ENCODE assay signal across 18 mouse cellular contexts in the genomic region with DNA sequence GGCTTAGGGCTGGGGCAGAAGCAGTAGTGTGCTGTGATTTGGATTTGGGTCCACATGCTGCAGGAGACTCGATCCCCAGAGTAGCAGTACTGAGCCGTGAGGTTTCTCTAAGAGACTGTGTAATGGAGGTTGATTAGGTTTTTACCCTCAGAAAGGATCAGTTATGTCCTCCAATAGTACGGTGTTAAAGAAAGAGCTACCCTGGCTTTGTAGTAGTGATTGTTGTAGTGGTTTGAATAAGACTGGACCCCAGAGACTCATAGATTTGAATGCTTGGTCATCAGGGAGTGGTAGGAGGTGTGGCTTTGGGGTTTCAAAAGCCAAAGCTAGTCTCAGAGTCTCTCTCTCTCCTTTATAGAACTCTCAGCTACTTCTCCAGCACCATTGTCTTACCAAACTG.
DNase-seq lines count a peak whose midpoint lies in the region; ATAC-seq and TF ChIP-seq lines count a peak whose summit lies in the region.
"Had no signal": no experiment of that assay in that cellular context is flagged by ENCODE, and none has a peak within 500 bp of the region (broad histone marks: within the 10 kb centered on the region; RNA-seq: fewer than 3 reads in every experiment).

No protein-coding gene starts in this region.

- H3K4me1 ChIP-seq in hindbrain, embryonic 10.5 days (replicated peaks) = peaks cover 22% of the 10 kb centered on the region
- H3K4me1 ChIP-seq in hindbrain, embryonic 11.5 days (replicated peaks; ENCODE audit: control insufficient read depth, insufficient read depth, low read length) = no peaks in the 10 kb centered on the region; the same call in 1 of the 2 replicates
- peaks cover 84% of the 10 kb centered on the region for H3K4me1 ChIP-seq in E14TG2a.4 (replicated peaks; ENCODE audit: low read depth, low read length)
- peaks cover 18% of the 10 kb centered on the region for H3K4me1 ChIP-seq in hindbrain, embryonic 13.5 days (replicated peaks)
- peaks cover 10% of the 10 kb centered on the region for H3K4me1 ChIP-seq in midbrain, embryonic 15.5 days
- H3K4me1 ChIP-seq: lung, embryonic 15.5 days had no signal

- H3K9ac ChIP-seq in hindbrain, embryonic 11.5 days (ENCODE audit: low read depth, low read length) = no peak overlapping the region
- no peak overlapping the region for H3K9ac ChIP-seq in hindbrain, embryonic 13.5 days
- H3K9ac ChIP-seq in midbrain, embryonic 15.5 days = no peak overlapping the region
- H3K9ac ChIP-seq: heart, embryonic 13.5 days; liver, embryonic 14.5 days; lung, embryonic 15.5 days had no signal

- H3K36me3 ChIP-seq in hindbrain, embryonic 10.5 days = peaks cover 86% of the 10 kb centered on the region
- no peaks in the 10 kb centered on the region for H3K36me3 ChIP-seq in hindbrain, embryonic 11.5 days (ENCODE audit: control insufficient read depth, insufficient read depth, low read length)
- H3K36me3 ChIP-seq in E14TG2a.4 (ENCODE audit: insufficient read depth, low read length) = peaks cover 48% of the 10 kb centered on the region
- H3K36me3 ChIP-seq in hindbrain, embryonic 13.5 days = peaks cover 85% of the 10 kb centered on the region
- H3K36me3 ChIP-seq in midbrain, embryonic 15.5 days (replicated peaks) = peaks cover 33% of the 10 kb centered on the region

- H3K9me3 ChIP-seq in hindbrain, embryonic 10.5 days = no peaks in the 10 kb centered on the region
- H3K9me3 ChIP-seq in hindbrain, embryonic 11.5 days (ENCODE audit: control insufficient read depth, low read length) = no peaks in the 10 kb centered on the region
- H3K9me3 ChIP-seq in E14TG2a.4 (ENCODE audit: low read length) = peaks cover 15% of the 10 kb centered on the region
- no peaks in the 10 kb centered on the region for H3K9me3 ChIP-seq in hindbrain, embryonic 13.5 days
- no peaks in the 10 kb centered on the region for H3K9me3 ChIP-seq in midbrain, embryonic 15.5 days
- H3K9me3 ChIP-seq: heart, embryonic 13.5 days; lung, embryonic 15.5 days had no signal

- no peak for DNase-seq in hindbrain, embryonic 10.5 days (ENCODE audit: low spot score)
- DNase-seq in hindbrain, embryonic 11.5 days (ENCODE audit: low spot score) = no peak
- DNase-seq in spleen, postnatal 10 days (ENCODE audit: low spot score in 2 of 2) = no peak
- no peak for DNase-seq in frontal cortex, adult 2 months (ENCODE audit: extremely low spot score in 1 of 2, low spot score in 1 of 2)
- DNase-seq in T-cell, adult 2 months (ENCODE audit: low spot score) = no peak
- DNase-seq: adrenal gland, postnatal 14 days; cerebellum, postnatal 10 days; gastrocnemius, postnatal 14 days; heart, adult 18-20 months; heart, postnatal 36 days had no signal

- no peak for ATAC-seq in hindbrain, embryonic 11.5 days (ENCODE audit: low FRiP score)
- ATAC-seq in hindbrain, embryonic 13.5 days (ENCODE audit: low FRiP score) = 0 out of 2 replicates have a peak, but pooled peaks have one; percentile 8
- no peak for ATAC-seq in midbrain, embryonic 15.5 days (replicated peaks)
- ATAC-seq: intestine, embryonic 16.5 days had no signal

- no peaks in the 10 kb centered on the region for H3K27me3 ChIP-seq in hindbrain, embryonic 10.5 days (ENCODE audit: insufficient read depth, poor library complexity, severe bottlenecking)
- no peaks in the 10 kb centered on the region for H3K27me3 ChIP-seq in hindbrain, embryonic 11.5 days (ENCODE audit: control insufficient read depth, insufficient read depth, low read length)
- H3K27me3 ChIP-seq in E14TG2a.4 (ENCODE audit: insufficient read depth, low read length) = no peaks in the 10 kb centered on the region
- no peaks in the 10 kb centered on the region for H3K27me3 ChIP-seq in hindbrain, embryonic 13.5 days
- H3K27me3 ChIP-seq in midbrain, embryonic 15.5 days (replicated peaks) = no peaks in the 10 kb centered on the region
- H3K27me3 ChIP-seq: heart, embryonic 13.5 days; lung, embryonic 15.5 days had no signal

- peak overlapping the region; percentile 64; the same call in 1 of the 2 replicates for H3K27ac ChIP-seq in hindbrain, embryonic 10.5 days
- no peak overlapping the region for H3K27ac ChIP-seq in hindbrain, embryonic 11.5 days (ENCODE audit: low read depth, low read length)
- peak overlapping the region; percentile 31 for H3K27ac ChIP-seq in hindbrain, embryonic 13.5 days
- peak overlapping the region; percentile 57; the same call in 1 of the 2 replicates for H3K27ac ChIP-seq in midbrain, embryonic 15.5 days
- H3K27ac ChIP-seq: heart, embryonic 13.5 days; liver, embryonic 14.5 days; lung, embryonic 15.5 days; stomach, postnatal 0 days had no signal

- no peak overlapping the region for H3K4me2 ChIP-seq in hindbrain, embryonic 11.5 days (replicated peaks; ENCODE audit: low read depth, low read length)
- no peak overlapping the region for H3K4me2 ChIP-seq in hindbrain, embryonic 13.5 days
- H3K4me2 ChIP-seq in midbrain, embryonic 15.5 days = no peak overlapping the region
- H3K4me2 ChIP-seq: heart, embryonic 13.5 days; lung, embryonic 15.5 days had no signal

- TF ChIP-seq CTCF in E14TG2a.4 (conservative IDR thresholded peaks at IDR 0.05; ENCODE audit: low read length) = no peak

- H3K4me3 ChIP-seq in hindbrain, embryonic 10.5 days = no peak overlapping the region
- no peak overlapping the region for H3K4me3 ChIP-seq in hindbrain, embryonic 11.5 days (ENCODE audit: low read depth, low read length)
- peak overlapping the region; percentile 48; the same call in 1 of the 2 replicates for H3K4me3 ChIP-seq in E14TG2a.4 (replicated peaks; ENCODE audit: low read length)
- H3K4me3 ChIP-seq in hindbrain, embryonic 13.5 days = no peak overlapping the region
- no peak overlapping the region for H3K4me3 ChIP-seq in midbrain, embryonic 15.5 days
- H3K4me3 ChIP-seq: heart, embryonic 13.5 days; lung, embryonic 15.5 days had no signal

- WGBS in hindbrain, embryonic 10.5 days = 71% methylated on average over 3 of the region's 3 CpGs
- 67% methylated on average over 3 of the region's 3 CpGs for WGBS in hindbrain, embryonic 11.5 days
- 58% methylated on average over 3 of the region's 3 CpGs for WGBS in hindbrain, embryonic 13.5 days
- WGBS in midbrain, embryonic 15.5 days = 38% methylated on average over 3 of the region's 3 CpGs
